Mouse (Mus musculus) intestine, embryonic 15.5 days (tissue): ENCODE measurements around the gene Cyp24a1. TPM values are rescaled to one million over a fixed set of nuclear protein-coding genes. Genes with fewer than 3 reads are reported as not detected.
A peak's percentile ranks its signal among the peaks of the same experiment; 100 is the strongest.

Experiments used
- ATAC-seq: fragments of 200-750 bp; cut with Nextera tagmentation; 2 replicates; pipeline ENCODE4 v1.8.0; 2017; ENCODE audit warnings: moderate TSS enrichment, moderate library complexity
- H3K27ac ChIP-seq: fragments of 300-500 bp; sonication (generic); 2 replicates; pipeline ENCODE4 v1.5.1; 2015; ENCODE audit warnings: mild to moderate bottlenecking, inconsistent platforms
- H3K27me3 ChIP-seq: fragments of 300-500 bp; sonication (generic); replicated peaks from 2 replicates; pipeline ENCODE4 v1.6.1; 2015; ENCODE audit warnings: inconsistent platforms
- H3K36me3 ChIP-seq: fragments of 300-500 bp; sonication (generic); 2 replicates; pipeline ENCODE4 v1.6.1; 2015; ENCODE audit warnings: inconsistent platforms
- H3K4me1 ChIP-seq: fragments of 300-500 bp; sonication (generic); replicated peaks from 2 replicates; pipeline ENCODE4 v1.6.1; 2015; ENCODE audit warnings: inconsistent platforms
- H3K4me2 ChIP-seq: fragments of 300-500 bp; sonication (generic); replicated peaks from 2 replicates; pipeline ENCODE4 v1.6.1; 2015; ENCODE audit warnings: mild to moderate bottlenecking, inconsistent platforms
- H3K4me3 ChIP-seq: fragments of 300-500 bp; sonication (generic); replicated peaks from 2 replicates; pipeline ENCODE4 v1.5.1; 2015; ENCODE audit warnings: inconsistent platforms
- H3K9ac ChIP-seq: fragments of 300-500 bp; sonication (generic); 2 replicates; pipeline ENCODE4 v1.6.1; 2015; ENCODE audit warnings: inconsistent platforms
- H3K9me3 ChIP-seq: fragments of 300-500 bp; sonication (generic); 2 replicates; pipeline ENCODE4 v1.6.1; 2016; ENCODE audit warnings: inconsistent platforms
- WGBS: fragments of 180-500 bp; shearing (Covaris S2); methylation state at CpG from one replicate; pipeline ENCODE4 v1.1.7; 2015; 5-methylcytosine and 5-hydroxymethylcytosine counted together
- polyA plus RNA-seq: library from polyadenylated mRNA; unstranded; fragments of >200 nt; fragmentation: Nextera tagmentation; extraction: Ambion mirVana; gene quantifications from 2 replicates; pipeline ENCODE4 v1.2.1, GENCODE M21; 2015

Cyp24a1 gene
- polyA plus RNA-seq, 1 experiment from 2014 or later: not detected

GRCm38 (mm10) chr2:170520321-170520971 is 23.5 kb upstream of the Cyp24a1 start:
- Histone ChIP-seq H3K9me3 (no peaks in the 10 kb centered on the region), H3K4me3 (no peak overlapping the region), H3K4me2 (no peak overlapping the region), H3K27ac (no peak overlapping the region), H3K36me3 (peaks cover 8% of the 10 kb centered on the region; the same call in 1 of the 2 replicates), H3K27me3 (no peaks in the 10 kb centered on the region), H3K4me1 (no peaks in the 10 kb centered on the region), H3K9ac (no peak overlapping the region)
- ATAC-seq: peak; percentile 75
- WGBS: 12% methylated on average over 7 of the region's 7 CpGs

- Histone ChIP-seq H3K9ac (no peak overlapping the region), H3K4me3 (no peak overlapping the region), H3K36me3 (0 out of 2 replicates have a peak, but pooled peaks cover 4% of the 10 kb centered on the region), H3K4me1 (peaks cover 16% of the 10 kb centered on the region; the same call in 1 of the 2 replicates), H3K27me3 (no peaks in the 10 kb centered on the region), H3K4me2 (no peak overlapping the region), H3K9me3 (no peaks in the 10 kb centered on the region), H3K27ac (no peak overlapping the region)
- ATAC-seq: no peak
- WGBS: 80% methylated on average over 12 of the region's 12 CpGs
Measured at GRCm38 (mm10) chr2:170513756-170514155, 16.8 kb upstream of the Cyp24a1 start.

DNA sequence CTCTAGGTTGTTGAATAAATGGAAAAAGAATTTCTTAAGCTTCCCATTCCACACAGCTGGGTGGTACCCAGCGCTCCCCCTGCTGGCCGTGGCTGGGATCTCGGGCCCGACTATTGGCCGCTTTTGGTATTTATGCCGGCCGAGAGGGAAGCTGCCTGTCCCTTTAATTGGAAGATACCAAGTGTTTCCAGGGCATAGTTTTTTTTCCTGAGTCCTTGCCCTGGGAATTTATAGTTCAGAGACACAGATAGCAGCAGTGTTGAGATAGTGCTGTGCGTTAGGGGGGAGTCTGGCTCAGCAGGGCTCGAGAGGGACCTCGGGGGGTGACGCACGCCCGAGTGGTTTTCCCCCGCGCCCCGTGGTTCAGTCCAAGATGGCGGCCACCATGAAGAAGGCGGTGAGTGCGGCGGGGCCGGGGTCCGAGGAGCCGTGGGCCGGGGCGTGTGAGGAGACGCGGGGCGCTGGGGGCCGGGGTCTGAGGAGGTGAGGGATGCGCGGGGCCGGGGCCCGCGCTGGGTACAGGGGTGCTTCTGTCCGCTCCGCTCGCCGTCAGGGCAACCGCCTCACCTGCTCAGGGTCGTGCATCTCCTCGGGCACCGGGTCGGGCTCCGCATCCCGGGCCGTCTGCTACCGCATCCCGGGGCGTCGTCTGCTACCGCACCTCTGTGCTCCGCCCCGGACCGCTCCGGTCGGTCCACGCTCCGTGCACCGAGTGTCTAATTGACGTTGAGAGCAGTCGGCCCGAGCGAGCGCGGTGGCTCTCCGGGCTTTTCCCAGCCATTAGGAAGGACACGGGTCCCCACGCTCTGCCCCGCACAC is 14.3 kb upstream of the Cyp24a1 start:
- Histone ChIP-seq H3K9me3 (no peaks in the 10 kb centered on the region), H3K4me3 (peak overlapping the region; percentile 99), H3K9ac (peak overlapping the region; percentile 90), H3K27ac (peak overlapping the region; percentile 73), H3K27me3 (no peaks in the 10 kb centered on the region), H3K36me3 (no peaks in the 10 kb centered on the region), H3K4me1 (peaks cover 19% of the 10 kb centered on the region; the same call in 1 of the 2 replicates), H3K4me2 (peak overlapping the region; percentile 71)
- under 1% methylated on average over 69 of the region's 69 CpGs for WGBS
- ATAC-seq: peak; percentile 86

DNA sequence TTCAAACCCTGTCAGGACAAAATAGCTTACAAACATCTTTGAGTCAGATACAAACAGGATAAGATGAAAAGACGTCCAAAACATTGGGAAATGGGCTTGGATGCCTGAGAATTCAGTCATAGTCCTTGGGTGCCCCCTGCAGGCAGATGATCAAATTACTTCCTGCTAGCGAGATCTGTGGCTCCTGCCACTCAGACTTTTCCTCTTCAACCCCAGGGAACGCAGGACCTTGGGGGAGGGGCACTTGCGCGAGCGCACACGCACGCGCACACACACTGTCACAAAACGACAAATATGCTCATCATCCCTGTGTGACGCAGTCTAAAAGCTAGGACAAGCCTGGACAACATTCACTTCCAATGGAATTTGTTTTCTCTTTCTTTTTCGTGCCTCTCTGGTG is 11.9 kb upstream of the Cyp24a1 start:
- peak; percentile 17; the same call in 1 of the 2 replicates for ATAC-seq
- peak overlapping the region; percentile 35 for H3K4me3 ChIP-seq
- H3K27ac ChIP-seq: no peak overlapping the region
- peak overlapping the region; percentile 39; the same call in 1 of the 2 replicates for H3K9ac ChIP-seq
- 1% methylated on average over 12 of the region's 12 CpGs for WGBS
- H3K9me3 ChIP-seq: no peaks in the 10 kb centered on the region
- peaks cover 18% of the 10 kb centered on the region; the same call in 1 of the 2 replicates for H3K4me1 ChIP-seq
- H3K36me3 ChIP-seq: no peaks in the 10 kb centered on the region
- peak overlapping the region; percentile 77 for H3K4me2 ChIP-seq
- no peaks in the 10 kb centered on the region for H3K27me3 ChIP-seq

- Histone ChIP-seq H3K4me3 (no peak overlapping the region), H3K27ac (no peak overlapping the region), H3K4me2 (no peak overlapping the region), H3K36me3 (no peaks in the 10 kb centered on the region), H3K27me3 (no peaks in the 10 kb centered on the region), H3K4me1 (peaks cover 10% of the 10 kb centered on the region; the same call in 1 of the 2 replicates), H3K9ac (no peak overlapping the region), H3K9me3 (no peaks in the 10 kb centered on the region)
- no peak for ATAC-seq
- WGBS: 5% methylated on average over 10 of the region's 10 CpGs
Measured at GRCm38 (mm10) chr2:170507734-170508133, 10.8 kb upstream of the Cyp24a1 start.

DNA sequence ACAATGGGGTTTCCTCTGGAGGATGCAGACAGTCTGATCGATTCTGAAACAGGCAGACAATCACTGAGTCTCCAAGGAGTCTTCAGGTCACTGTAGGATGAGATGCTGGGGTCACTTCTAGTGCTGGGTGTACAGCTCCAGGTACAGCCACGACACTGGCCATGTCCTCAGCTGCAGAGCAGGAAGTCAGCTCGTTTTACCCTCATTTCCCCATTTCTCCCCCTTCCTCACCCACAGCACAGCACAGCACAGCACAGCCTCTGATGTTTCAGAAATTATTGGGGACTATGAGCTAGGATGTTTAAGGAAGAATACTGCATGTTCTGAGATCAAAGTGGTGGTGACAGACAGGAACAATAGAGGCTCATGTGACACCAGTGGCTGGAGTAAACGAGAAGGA is 7.0 kb upstream of the Cyp24a1 start:
- H3K27me3 ChIP-seq: peaks cover 1% of the 10 kb centered on the region; the same call in 1 of the 2 replicates
- ATAC-seq: no peak
- WGBS: 26% methylated on average over 4 of the region's 4 CpGs

DNA sequence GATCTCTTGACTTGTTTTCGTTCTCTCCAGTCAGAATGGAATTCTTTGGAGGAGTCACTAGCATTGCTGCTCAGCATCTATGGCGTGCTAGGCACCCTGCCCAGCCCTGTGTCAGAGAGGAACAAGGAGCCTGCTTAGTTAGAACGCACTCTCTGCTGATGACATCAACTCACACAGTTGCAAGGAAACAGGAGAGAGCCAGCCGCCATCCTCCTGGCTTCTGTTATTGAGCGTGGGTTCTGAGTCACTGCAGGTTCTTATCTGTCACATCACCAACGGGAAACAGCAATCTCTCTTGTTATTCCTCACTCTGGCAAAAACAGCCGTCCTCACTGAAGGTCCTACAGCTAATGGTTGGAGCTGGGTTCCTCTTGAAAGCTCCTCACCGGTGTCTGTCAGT is 6.4 kb upstream of the Cyp24a1 start:
- no peak for ATAC-seq
- Histone ChIP-seq H3K9ac (no peak overlapping the region), H3K36me3 (no peaks in the 10 kb centered on the region), H3K4me2 (no peak overlapping the region), H3K9me3 (no peaks in the 10 kb centered on the region), H3K4me3 (no peak overlapping the region), H3K27me3 (peaks cover 4% of the 10 kb centered on the region; the same call in 1 of the 2 replicates), H3K4me1 (no peaks in the 10 kb centered on the region), H3K27ac (no peak overlapping the region)
- 35% methylated on average over 8 of the region's 8 CpGs for WGBS

More for the DNA sequence above, 7.0 kb upstream of the Cyp24a1 start:
- Histone ChIP-seq H3K4me1 (0 out of 2 replicates have a peak, but pooled peaks cover 3% of the 10 kb centered on the region), H3K36me3 (no peaks in the 10 kb centered on the region), H3K9ac (no peak overlapping the region), H3K4me3 (no peak overlapping the region), H3K4me2 (no peak overlapping the region), H3K27ac (no peak overlapping the region), H3K9me3 (no peaks in the 10 kb centered on the region)

GRCm38 (mm10) chr2:170498011-170498410 is 1.1 kb upstream of the Cyp24a1 start:
- WGBS: 14% methylated on average over 8 of the region's 8 CpGs
- Histone ChIP-seq H3K27me3 (peaks cover 52% of the 10 kb centered on the region), H3K4me3 (no peak overlapping the region), H3K4me2 (no peak overlapping the region), H3K9me3 (no peaks in the 10 kb centered on the region), H3K4me1 (peaks cover 16% of the 10 kb centered on the region), H3K36me3 (no peaks in the 10 kb centered on the region), H3K27ac (no peak overlapping the region), H3K9ac (no peak overlapping the region)
- no peak for ATAC-seq

DNA sequence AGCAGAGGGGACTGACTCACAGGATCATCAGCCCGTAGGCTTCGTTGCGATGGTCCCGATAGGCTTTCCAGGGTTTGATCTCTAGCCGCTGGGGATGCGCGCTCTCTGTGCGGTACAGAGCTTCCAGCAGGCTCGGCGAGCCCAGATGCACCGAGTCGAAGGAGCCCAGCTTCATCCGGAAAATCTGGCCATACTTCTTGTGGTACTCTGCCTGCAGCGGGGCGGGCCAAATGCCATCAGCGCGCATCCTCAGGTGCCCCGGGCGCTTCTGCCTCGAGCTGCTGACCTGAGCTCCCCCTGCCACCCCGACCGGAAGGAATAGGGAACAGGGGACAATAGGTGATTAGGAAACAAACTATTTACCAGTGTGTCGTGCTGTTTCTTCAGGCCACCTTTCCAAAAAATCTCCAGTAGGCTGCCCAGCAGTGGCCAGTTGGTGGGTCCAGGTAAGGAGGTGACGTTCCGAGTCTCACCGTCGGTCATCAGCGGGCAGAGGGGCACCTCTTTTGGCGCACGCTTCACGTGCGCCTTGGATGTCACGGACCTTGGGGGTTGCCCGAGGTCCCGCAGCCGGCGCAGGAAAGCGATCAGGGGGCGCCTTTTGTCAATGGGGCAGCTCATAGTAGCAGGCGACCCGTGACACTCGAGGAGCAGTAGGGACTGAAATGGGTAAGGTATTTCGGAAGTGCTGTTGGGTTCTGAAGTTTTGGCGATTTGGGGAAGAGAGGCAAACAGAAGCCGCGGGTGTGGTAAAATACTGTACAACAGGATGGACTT is 603 bp downstream of the Cyp24a1 start, which contains the start of gene Pfdn4:
Gene Pfdn4, plus strand, starts transcription at position 275 of the 777 bp plus-strand sequence.
- Histone ChIP-seq H3K4me3 (peak within 1 kb of the TSS; percentile 18), H3K9ac (no peak within 1 kb of the TSS), H3K36me3 (no peaks in the 10 kb centered on the region), H3K9me3 (no peaks in the 10 kb centered on the region), H3K4me2 (peak within 1 kb of the TSS; percentile 53), H3K27me3 (peaks cover 58% of the 10 kb centered on the region), H3K27ac (no peak within 1 kb of the TSS), H3K4me1 (peaks cover 16% of the 10 kb centered on the region)
- ATAC-seq: 0 out of 2 replicates have a peak, but pooled peaks have one; percentile 27
- 1% methylated on average over 46 of the region's 46 CpGs for WGBS

DNA sequence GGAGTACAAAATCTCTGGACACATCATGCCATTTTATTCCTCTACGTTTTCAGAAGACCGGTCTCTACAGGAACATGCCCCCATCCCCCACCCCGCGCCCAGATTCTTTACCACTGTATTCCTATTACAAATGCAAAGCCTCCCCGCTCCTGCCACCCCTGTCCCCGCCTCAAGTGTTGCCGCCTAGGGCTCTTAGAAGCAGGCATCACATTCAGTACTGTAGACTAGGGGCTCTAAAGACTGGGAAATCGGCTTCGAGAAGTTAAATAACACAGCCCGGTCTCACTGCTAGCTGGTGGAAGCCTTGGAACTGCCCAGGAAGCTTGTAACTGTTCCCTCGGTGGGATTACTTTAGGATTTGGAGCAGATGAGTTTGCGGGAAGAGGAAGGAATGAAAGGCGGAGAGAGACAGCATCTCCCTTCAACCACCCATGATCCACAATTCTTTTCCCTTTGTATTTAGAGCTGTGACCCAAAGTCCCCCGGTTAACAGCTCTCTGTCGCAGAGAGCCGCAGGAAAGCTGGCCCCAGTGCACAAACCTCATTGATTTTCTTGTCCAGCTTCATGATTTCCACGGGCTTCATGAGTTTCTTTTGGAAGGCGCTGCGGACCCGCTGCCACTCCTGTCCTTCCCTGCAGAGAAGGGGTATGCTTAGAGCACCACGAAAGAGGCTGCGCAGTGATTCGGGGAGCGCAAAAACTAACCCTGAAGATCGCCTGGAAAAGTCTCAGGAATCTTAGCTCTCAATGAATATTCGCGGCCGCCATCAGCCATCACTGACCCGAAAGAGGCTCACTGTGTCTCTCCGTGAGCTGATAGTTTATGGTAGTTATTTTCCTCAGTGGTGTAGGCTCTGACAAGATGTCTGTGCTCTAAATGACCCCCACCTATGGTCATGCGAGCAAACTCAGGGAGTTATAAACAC is 1.9 kb downstream of the Cyp24a1 start:
- Histone ChIP-seq H3K4me3 (no peak overlapping the region), H3K9me3 (no peaks in the 10 kb centered on the region), H3K4me2 (no peak overlapping the region), H3K27me3 (peaks cover 59% of the 10 kb centered on the region), H3K9ac (no peak overlapping the region), H3K27ac (no peak overlapping the region), H3K36me3 (no peaks in the 10 kb centered on the region), H3K4me1 (peaks cover 16% of the 10 kb centered on the region)
- WGBS: 8% methylated on average over 31 of the region's 31 CpGs
- no peak for ATAC-seq

GRCm38 (mm10) chr2:170487890-170488502 is 8.9 kb downstream of the Cyp24a1 start:
- Histone ChIP-seq H3K27ac (no peak overlapping the region), H3K4me2 (no peak overlapping the region), H3K4me1 (no peaks in the 10 kb centered on the region), H3K27me3 (peaks cover 9% of the 10 kb centered on the region), H3K9ac (no peak overlapping the region), H3K9me3 (no peaks in the 10 kb centered on the region), H3K4me3 (no peak overlapping the region), H3K36me3 (no peaks in the 10 kb centered on the region)
- ATAC-seq: no peak
- WGBS: 62% methylated on average over 26 of the region's 26 CpGs
